Mouse (Mus musculus): ENCODE measurements at regions not wholly inside any gene's neighbourhood (a gene's known extent, or its start where the extent isn't known, plus 50 kb on each side); places are given as distances from the start of the nearest gene placed in this dataset.

DNA sequence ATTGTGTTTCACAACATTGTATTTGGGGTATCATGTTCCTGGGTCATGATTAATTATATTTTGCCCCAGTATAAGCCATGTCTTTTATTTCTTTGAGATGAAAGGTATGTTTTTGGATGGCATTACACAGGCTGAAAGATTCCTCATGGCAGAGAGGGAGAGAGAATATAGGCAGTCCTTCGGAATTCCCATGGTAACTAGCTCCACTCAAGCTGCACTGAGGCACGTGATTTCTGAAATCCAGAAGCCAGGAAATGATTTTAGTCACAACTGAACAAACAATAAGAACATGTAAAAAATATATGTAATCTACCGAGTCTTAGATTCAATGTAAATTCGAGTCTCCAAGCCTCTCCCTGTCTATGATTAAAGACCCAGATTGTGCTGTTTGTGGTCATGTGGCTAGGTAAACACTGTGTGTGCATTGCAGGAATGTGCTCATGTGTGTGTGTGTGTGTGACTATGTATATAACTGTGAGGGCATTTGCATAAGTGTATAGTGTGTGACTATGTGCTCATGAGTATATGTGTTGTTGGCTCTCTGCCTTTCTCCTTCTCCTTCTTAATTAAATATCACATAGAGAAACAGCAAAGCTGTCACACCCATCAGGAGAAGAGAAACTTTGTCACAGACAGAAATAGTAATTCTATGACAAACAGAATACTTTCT lies 169.8 kb downstream of the Diras2 start:
- no peak for ATAC-seq (replicated peaks; ENCODE audit: low FRiP score, low TSS enrichment, poor library complexity, severe bottlenecking)

GRCm38 (mm10) chr13:52362266-52362665 lies 168.8 kb downstream of the Diras2 start:
- ATAC-seq (replicated peaks; ENCODE audit: low FRiP score, low TSS enrichment, poor library complexity, severe bottlenecking) = no peak

DNA sequence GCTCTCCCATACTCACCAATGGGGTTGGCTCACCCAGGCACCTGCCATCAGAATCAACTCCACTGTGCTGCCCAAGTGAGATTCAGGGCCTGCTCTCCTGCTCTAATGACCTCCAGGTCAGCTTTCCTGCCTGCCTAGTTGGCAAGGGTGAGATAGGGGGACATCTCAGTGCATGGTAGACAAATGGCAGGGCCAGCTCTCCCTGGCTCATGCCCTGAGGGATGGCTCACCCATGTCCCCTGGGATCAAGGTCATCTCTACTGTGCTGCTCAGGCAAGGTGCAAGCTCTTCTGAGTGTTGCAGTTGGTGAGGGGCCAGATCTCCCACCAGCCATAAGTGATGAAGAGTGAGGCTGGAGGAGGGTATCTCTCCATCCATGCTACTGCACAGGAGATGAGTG lies 161.2 kb downstream of the Diras2 start:
- no peak for ATAC-seq (replicated peaks; ENCODE audit: low FRiP score, low TSS enrichment, poor library complexity, severe bottlenecking)

GRCm38 (mm10) chr13:52371986-52372385 lies 159.1 kb downstream of the Diras2 start:
- no peak for ATAC-seq (replicated peaks; ENCODE audit: low FRiP score, low TSS enrichment, poor library complexity, severe bottlenecking)

DNA sequence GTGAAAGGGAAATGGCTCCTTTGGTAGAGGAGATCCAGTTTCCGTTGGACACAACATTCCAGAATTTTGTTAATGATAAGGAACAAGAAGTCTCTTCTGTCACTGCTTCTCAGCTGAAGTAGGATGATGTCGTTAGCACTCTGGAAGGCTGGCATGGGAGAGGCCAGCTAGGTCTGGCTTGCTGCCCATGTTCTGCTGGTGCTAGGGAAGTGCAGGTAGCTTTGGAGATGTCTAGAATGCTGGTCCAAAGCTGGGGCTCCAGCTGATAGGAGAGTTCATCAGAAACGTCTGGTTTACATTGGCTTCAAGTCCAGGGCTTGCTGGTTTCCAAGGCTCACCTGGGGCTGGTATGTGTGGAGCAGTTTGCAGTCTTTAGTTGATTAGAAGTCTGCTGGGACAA lies 156.3 kb downstream of the Diras2 start:
- no peak for ATAC-seq (replicated peaks; ENCODE audit: low FRiP score, low TSS enrichment, poor library complexity, severe bottlenecking)

- ATAC-seq (replicated peaks; ENCODE audit: low FRiP score, low TSS enrichment, poor library complexity, severe bottlenecking) = no peak
These were observed 152.8 kb downstream of the Diras2 start for GRCm38 (mm10) chr13:52378236-52378635.

GRCm38 (mm10) chr13:52389271-52389670 lies 141.8 kb downstream of the Diras2 start:
- ATAC-seq (replicated peaks; ENCODE audit: low FRiP score, low TSS enrichment, poor library complexity, severe bottlenecking) = no peak

DNA sequence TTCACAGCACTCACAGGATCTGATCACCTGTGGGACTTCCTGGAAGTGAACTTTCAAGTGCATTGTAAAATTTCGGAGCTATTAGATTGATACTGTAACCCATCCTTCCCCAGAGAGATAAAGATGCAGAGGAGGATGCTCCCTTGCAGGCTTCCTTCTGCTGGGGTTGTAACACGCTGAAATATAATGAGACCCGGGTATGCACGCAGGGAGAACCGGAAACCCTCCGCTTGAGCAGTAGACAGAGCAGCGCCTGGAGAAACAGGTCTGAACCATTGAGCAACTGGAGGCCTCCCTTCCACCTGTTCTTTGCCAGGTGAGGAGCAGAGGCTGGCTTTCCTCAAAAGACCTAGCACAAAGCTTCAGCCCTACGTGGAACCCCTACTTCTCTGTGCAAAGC lies 135.3 kb downstream of the Diras2 start:
- no peak for ATAC-seq (replicated peaks; ENCODE audit: low FRiP score, low TSS enrichment, poor library complexity, severe bottlenecking)

GRCm38 (mm10) chr13:52398344-52398743 lies 132.7 kb downstream of the Diras2 start:
- no peak for ATAC-seq (replicated peaks; ENCODE audit: low FRiP score, low TSS enrichment, poor library complexity, severe bottlenecking)

GRCm38 (mm10) chr13:52399143-52399542 lies 131.9 kb downstream of the Diras2 start:
- no peak for ATAC-seq (replicated peaks; ENCODE audit: low FRiP score, low TSS enrichment, poor library complexity, severe bottlenecking)

GRCm38 (mm10) chr13:52403805-52404204 lies 127.3 kb downstream of the Diras2 start:
- ATAC-seq (replicated peaks; ENCODE audit: low FRiP score, low TSS enrichment, poor library complexity, severe bottlenecking) = no peak

DNA sequence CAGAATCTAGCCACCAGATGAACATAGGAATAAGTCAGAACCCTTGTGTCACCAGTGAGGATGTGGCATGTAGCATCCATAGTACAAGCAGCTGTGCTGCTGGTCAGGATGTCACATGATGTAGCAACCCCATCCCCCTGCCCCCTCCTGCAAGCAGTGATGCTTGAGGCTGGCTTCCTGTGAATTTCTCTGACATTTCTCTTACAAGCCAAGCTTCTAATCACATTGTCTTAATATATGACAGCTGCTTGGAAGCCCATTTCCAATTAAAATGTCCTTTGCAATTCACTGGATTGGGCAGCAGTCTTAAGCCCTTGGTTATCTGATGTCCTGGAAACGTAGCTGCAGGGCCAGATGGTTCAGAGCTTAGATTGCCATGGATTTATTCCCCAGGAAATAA lies 114.8 kb downstream of the Diras2 start:
- no peak for ATAC-seq (replicated peaks; ENCODE audit: low FRiP score, low TSS enrichment, poor library complexity, severe bottlenecking)

GRCm38 (mm10) chr13:52422456-52422855 lies 108.6 kb downstream of the Diras2 start:
- ATAC-seq (replicated peaks; ENCODE audit: low FRiP score, low TSS enrichment, poor library complexity, severe bottlenecking) = no peak

DNA sequence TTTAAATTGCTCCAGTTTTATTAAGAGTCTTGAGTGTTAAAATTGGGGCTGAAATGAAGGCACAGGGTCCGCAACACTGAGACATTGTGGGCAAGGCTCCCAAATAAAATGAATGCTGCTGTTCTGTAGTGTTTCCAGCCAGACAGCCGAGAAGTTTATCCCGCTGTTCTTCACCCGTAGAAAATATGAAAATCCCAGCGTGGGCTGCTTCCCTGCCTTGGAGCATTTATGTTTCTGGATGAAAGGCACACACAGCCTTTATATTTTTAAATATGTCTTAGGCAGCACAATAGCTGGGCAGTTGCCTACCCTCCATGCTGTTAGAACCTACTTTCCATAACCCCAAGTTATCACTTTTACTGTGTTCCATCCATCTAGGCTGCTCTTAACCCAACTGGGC lies 102.6 kb downstream of the Diras2 start:
- no peak for ATAC-seq (replicated peaks; ENCODE audit: low FRiP score, low TSS enrichment, poor library complexity, severe bottlenecking)

DNA sequence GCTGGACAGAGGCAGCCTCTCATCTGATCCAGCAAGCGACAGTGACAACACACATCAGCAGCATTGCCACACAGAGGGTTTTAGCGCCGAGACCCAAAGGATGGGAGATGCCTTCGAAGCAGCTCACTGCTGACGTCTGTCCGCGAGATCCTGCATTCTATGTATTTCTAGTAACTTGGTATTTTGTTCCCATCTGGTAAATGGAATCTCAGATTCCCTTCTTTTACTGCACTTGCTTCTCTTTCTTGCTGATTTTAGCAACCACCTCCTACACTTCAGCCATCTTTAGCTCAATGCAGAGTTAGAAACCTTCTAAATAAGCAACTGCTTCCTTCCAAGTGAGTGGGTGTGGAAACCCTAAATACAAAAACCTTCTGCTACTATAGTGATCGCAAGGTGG lies 94.3 kb downstream of the Diras2 start:
- no peak for ATAC-seq (replicated peaks; ENCODE audit: low FRiP score, low TSS enrichment, poor library complexity, severe bottlenecking)

GRCm38 (mm10) chr13:52445513-52445912 lies 85.6 kb downstream of the Diras2 start:
- no peak for ATAC-seq (replicated peaks; ENCODE audit: low FRiP score, low TSS enrichment, poor library complexity, severe bottlenecking)

- ATAC-seq (replicated peaks; ENCODE audit: low FRiP score, low TSS enrichment, poor library complexity, severe bottlenecking) = no peak
These were observed 82.2 kb downstream of the Diras2 start for GRCm38 (mm10) chr13:52448902-52449301.

DNA sequence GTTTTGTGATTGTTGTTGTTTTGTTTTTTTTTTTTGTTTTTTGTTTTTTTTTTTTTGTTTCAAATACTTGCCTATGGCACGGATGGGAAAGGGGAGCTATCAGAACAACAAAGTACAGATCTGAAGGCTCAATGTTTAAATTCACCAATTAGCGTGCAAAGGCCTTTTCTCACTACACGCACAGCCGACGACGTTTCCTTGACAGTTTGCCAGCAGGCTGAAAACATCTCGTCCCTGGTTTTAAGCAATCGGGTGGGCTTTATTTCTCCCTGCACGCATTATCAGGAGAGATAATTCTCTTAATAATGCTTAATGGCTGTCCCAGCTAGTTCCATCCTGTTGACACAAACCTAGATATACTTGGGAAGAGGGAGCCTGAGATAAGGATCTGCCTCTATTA lies 79.6 kb downstream of the Diras2 start:
- ATAC-seq (replicated peaks; ENCODE audit: low FRiP score, low TSS enrichment, poor library complexity, severe bottlenecking) = no peak

GRCm38 (mm10) chr13:52452291-52452690 lies 78.8 kb downstream of the Diras2 start:
- no peak for ATAC-seq (replicated peaks; ENCODE audit: low FRiP score, low TSS enrichment, poor library complexity, severe bottlenecking)
